Mouse (Mus musculus) colon, adult 2 months (tissue): ENCODE results near the gene Grm8. TPM values are rescaled to one million over a fixed set of nuclear protein-coding genes. Genes with fewer than 3 reads are reported as not detected.

ENCODE experiments used
- polyA plus RNA-seq: library from polyadenylated mRNA; depleted of rRNA; stranded (reverse); fragments of >200 nt; gene quantifications from 2 replicates; pipeline ENCODE4 v1.2.3, GENCODE M21; 2012; rRNA removed

Gene Grm8
- polyA plus RNA-seq, result not detected in 2 replicates

GRCm38 (mm10) chr6:28135001-28135401, at the start of gene Grm8:
Gene Grm8, minus strand, starts transcription at chr6:28135178.

